Mouse (Mus musculus) intestine, embryonic 15.5 days (tissue): Measurements from ENCODE around the gene Glrx2. TPM values are rescaled to one million over a fixed set of nuclear protein-coding genes. Genes with fewer than 3 reads are reported as not detected.
"Not testable (repeated sequence)": the region's sequence is repeated elsewhere in the genome, so short reads cannot be mapped to it uniquely, and the experiment has no call there.

ENCODE experiments used
- ATAC-seq: fragments of 200-750 bp; cut with Nextera tagmentation; 2 replicates; pipeline ENCODE4 v1.8.0; 2017; ENCODE audit warnings: moderate TSS enrichment, moderate library complexity
- H3K27ac ChIP-seq: fragments of 300-500 bp; sonication (generic); 2 replicates; pipeline ENCODE4 v1.5.1; 2015; ENCODE audit warnings: mild to moderate bottlenecking, inconsistent platforms
- H3K27me3 ChIP-seq: fragments of 300-500 bp; sonication (generic); replicated peaks from 2 replicates; pipeline ENCODE4 v1.6.1; 2015; ENCODE audit warnings: inconsistent platforms
- H3K36me3 ChIP-seq: fragments of 300-500 bp; sonication (generic); 2 replicates; pipeline ENCODE4 v1.6.1; 2015; ENCODE audit warnings: inconsistent platforms
- H3K4me1 ChIP-seq: fragments of 300-500 bp; sonication (generic); replicated peaks from 2 replicates; pipeline ENCODE4 v1.6.1; 2015; ENCODE audit warnings: inconsistent platforms
- H3K4me2 ChIP-seq: fragments of 300-500 bp; sonication (generic); replicated peaks from 2 replicates; pipeline ENCODE4 v1.6.1; 2015; ENCODE audit warnings: mild to moderate bottlenecking, inconsistent platforms
- H3K4me3 ChIP-seq: fragments of 300-500 bp; sonication (generic); replicated peaks from 2 replicates; pipeline ENCODE4 v1.5.1; 2015; ENCODE audit warnings: inconsistent platforms
- H3K9ac ChIP-seq: fragments of 300-500 bp; sonication (generic); 2 replicates; pipeline ENCODE4 v1.6.1; 2015; ENCODE audit warnings: inconsistent platforms
- H3K9me3 ChIP-seq: fragments of 300-500 bp; sonication (generic); 2 replicates; pipeline ENCODE4 v1.6.1; 2016; ENCODE audit warnings: inconsistent platforms
- WGBS: fragments of 180-500 bp; shearing (Covaris S2); methylation state at CpG from one replicate; pipeline ENCODE4 v1.1.7; 2015; 5-methylcytosine and 5-hydroxymethylcytosine counted together
- polyA plus RNA-seq: library from polyadenylated mRNA; unstranded; fragments of >200 nt; fragmentation: Nextera tagmentation; extraction: Ambion mirVana; gene quantifications from 2 replicates; pipeline ENCODE4 v1.2.1, GENCODE M21; 2015

Gene Glrx2
- polyA plus RNA-seq = 91.2 and 94.7 TPM in 2 replicates

DNA sequence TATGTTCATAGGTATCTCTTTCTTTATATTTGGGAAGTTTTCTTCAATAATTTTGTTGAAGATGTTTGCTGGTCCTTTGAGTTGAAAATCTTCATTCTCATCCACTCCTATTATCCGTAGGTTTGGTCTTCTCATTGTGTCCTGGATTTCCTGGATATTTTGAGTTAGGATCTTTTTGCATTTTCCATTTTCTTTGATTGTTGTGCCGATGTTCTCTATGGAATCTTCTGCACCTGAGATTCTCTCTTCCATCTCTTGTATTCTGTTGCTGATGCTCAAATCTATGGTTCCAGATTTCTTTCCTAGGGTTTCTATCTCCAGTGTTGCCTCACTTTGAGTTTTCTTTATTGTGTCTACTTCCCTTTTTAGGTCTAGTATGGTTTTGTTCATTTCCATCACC lies at the start of gene Glrx2:
TSS of gene Glrx2 (plus strand) at position 301 of the 400 bp plus-strand sequence.
- H3K27ac ChIP-seq, H3K9me3 ChIP-seq, H3K4me3 ChIP-seq, H3K9ac ChIP-seq, H3K36me3 ChIP-seq, H3K4me1 ChIP-seq, H3K27me3 ChIP-seq, ATAC-seq, H3K4me2 ChIP-seq: not testable (repeated sequence)
- WGBS = no CpG with 5 or more reads among the region's 2 CpGs

DNA sequence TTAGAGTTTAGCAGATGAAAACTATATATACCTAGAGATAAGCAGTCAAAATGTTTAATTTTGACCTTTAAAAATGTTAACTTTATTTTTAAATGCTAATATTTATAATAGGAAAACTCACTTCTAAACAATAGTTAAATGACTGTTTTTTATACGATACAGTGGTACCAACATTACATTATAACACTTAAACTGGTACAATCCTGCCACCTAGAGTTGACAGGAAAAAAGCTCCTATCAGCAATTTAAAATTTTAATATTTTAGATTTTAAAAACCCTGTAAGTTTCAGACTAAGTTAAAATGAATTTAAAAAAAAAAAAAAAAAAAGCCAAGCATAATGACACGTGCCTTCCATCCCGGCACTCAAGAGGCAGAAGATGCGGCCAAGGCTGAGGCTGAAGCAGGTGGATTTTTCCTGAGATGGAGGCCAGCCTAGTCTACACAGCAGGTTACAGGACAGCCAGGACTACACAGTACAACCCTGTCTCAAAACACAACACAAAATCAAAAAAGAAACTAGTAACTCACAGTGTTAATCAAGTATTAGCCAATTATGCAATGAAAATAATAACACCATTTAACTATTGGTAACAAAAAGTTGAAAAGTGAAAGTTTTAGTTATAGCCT lies 40.3 kb upstream of the Glrx2 start:
- no peak overlapping the region for H3K4me3 ChIP-seq
- H3K9me3 ChIP-seq = no peaks in the 10 kb centered on the region
- H3K27me3 ChIP-seq = no peaks in the 10 kb centered on the region
- H3K9ac ChIP-seq = no peak overlapping the region
- H3K36me3 ChIP-seq = 0 out of 2 replicates have a peak, but pooled peaks cover 7% of the 10 kb centered on the region
- 87% methylated on average over 4 of the region's 4 CpGs for WGBS
- no peak overlapping the region for H3K27ac ChIP-seq
- H3K4me1 ChIP-seq = no peaks in the 10 kb centered on the region
- no peak for ATAC-seq
- H3K4me2 ChIP-seq = no peak overlapping the region

DNA sequence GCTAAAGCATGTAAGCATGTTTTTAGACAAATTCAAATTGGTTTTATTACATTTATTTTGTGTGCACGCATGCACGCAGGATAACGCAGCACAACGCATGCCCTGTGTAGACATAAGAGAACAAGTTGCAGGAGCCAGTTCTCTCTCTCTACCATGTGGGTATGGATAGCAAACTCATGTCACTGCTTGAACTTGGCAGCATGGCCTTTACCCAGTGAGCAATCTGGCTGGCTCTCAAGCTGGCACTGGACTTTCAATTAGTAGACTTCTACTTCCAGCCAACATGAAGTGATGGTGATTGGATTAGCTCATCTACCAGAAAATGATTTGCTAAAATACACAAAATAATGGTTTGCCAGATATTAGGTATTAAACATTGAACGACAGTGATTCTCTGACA lies 35.0 kb upstream of the Glrx2 start:
- whole genome bisulfite sequencing = 97% methylated on average over 5 of the region's 5 CpGs
- H3K9me3 ChIP-seq = no peaks in the 10 kb centered on the region
- H3K4me3 ChIP-seq = no peak overlapping the region
- H3K36me3 ChIP-seq = peaks cover 2% of the 10 kb centered on the region; the same call in 1 of the 2 replicates
- no peak for ATAC-seq
- H3K9ac ChIP-seq = no peak overlapping the region
- H3K4me2 ChIP-seq = no peak overlapping the region
- no peak overlapping the region for H3K27ac ChIP-seq
- H3K4me1 ChIP-seq = no peaks in the 10 kb centered on the region
- H3K27me3 ChIP-seq = no peaks in the 10 kb centered on the region

- H3K27ac ChIP-seq = no peak overlapping the region
- H3K27me3 ChIP-seq = no peaks in the 10 kb centered on the region
- no peak overlapping the region for H3K4me2 ChIP-seq
- no peak overlapping the region for H3K4me3 ChIP-seq
- WGBS = 91% methylated on average over 3 of the region's 3 CpGs
- H3K4me1 ChIP-seq = no peaks in the 10 kb centered on the region
- no peaks in the 10 kb centered on the region for H3K9me3 ChIP-seq
- ATAC-seq = no peak
- H3K9ac ChIP-seq = no peak overlapping the region
- H3K36me3 ChIP-seq = peaks cover 7% of the 10 kb centered on the region; the same call in 1 of the 2 replicates
Observed at GRCm38 (mm10) chr1:143684849-143685248, 31.3 kb upstream of the Glrx2 start.

GRCm38 (mm10) chr1:143701736-143702135 lies 14.4 kb upstream of the Glrx2 start:
- no peak for ATAC-seq
- Histone ChIP-seq H3K27me3 (no peaks in the 10 kb centered on the region), H3K36me3 (no peaks in the 10 kb centered on the region; the same call in 1 of the 2 replicates), H3K9me3 (no peaks in the 10 kb centered on the region), H3K4me2 (peak overlapping the region; percentile 68), H3K27ac (peak overlapping the region; percentile 94; the same call in 1 of the 2 replicates), H3K9ac (peak overlapping the region; percentile 93), H3K4me3 (peak overlapping the region; percentile 87), H3K4me1 (no peaks in the 10 kb centered on the region)
- WGBS = under 1% methylated on average over 13 of the region's 13 CpGs

DNA sequence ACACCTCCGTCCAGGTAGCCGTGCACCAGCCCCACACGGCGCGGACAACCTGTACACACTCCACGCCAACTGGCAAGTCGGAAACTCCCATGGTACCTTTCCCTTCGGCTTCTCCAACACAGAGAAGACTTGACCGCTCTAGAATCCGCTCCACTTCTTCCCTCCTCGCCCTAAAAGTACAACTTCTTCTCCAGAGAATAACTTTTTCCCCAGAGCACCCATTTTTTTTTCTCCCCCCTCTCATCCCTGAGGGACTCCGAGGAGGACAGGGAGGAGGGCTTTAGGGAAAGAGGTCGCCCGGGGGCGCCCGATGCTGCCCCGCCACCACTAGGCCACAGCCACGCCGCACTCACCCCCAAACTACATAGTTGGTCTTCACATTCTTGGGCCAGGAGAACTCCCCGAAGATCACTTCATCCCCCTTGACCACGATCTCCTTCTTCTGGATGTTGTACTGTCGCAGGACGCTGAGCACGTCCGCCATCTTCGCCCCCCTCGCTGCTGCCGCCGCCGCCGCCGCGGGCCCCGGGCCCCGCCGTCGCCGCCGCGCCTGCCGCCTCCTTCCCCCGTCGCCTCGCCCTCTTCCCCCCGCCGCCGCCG lies 13.9 kb upstream of the Glrx2 start:
- Histone ChIP-seq H3K27ac (peak overlapping the region; percentile 94), H3K9me3 (no peaks in the 10 kb centered on the region), H3K27me3 (no peaks in the 10 kb centered on the region), H3K4me1 (no peaks in the 10 kb centered on the region), H3K36me3 (no peaks in the 10 kb centered on the region; the same call in 1 of the 2 replicates), H3K4me3 (peak overlapping the region; percentile 87), H3K9ac (peak overlapping the region; percentile 93), H3K4me2 (peak overlapping the region; percentile 68)
- peak; percentile 85 for ATAC-seq
- under 1% methylated on average over 45 of the region's 48 CpGs for WGBS

DNA sequence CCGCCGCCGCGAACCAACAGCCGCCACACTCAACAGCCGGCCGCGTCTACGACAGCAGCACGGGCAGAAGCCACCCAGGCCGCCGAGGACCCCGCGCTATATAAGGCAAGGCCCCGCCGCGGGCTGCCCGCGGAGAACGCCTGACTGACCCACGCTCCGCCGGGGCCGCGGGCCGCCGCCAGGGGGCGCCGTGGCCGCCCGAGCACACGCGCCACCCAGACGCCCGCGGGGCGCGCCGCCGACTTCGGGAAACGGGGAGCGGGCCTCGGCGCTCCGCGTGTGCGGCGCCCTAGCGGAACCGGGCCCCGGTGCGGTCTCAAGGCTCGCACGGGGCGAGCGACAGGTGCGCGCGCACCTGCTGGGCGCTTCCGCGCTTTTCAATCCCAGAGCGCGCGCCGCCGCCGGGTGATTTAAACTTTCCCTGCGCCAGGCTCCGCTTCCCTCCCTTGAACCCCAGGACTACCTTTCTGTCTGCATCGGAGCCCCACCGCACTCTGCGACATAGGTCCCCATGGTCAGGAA lies 13.3 kb upstream of the Glrx2 start, which contains the start of gene Cdc73:
TSS of gene Cdc73 (minus strand) at position 153 of the 522 bp plus-strand sequence.
- WGBS = under 1% methylated on average over 74 of the region's 74 CpGs

GRCm38 (mm10) chr1:143707006-143707405 lies 9.1 kb upstream of the Glrx2 start:
- Histone ChIP-seq H3K27ac (no peak overlapping the region), H3K4me1 (no peaks in the 10 kb centered on the region), H3K9ac (no peak overlapping the region), H3K4me2 (no peak overlapping the region), H3K4me3 (no peak overlapping the region), H3K27me3 (no peaks in the 10 kb centered on the region), H3K36me3 (no peaks in the 10 kb centered on the region), H3K9me3 (no peaks in the 10 kb centered on the region)
- ATAC-seq = no peak
- WGBS = 62% methylated on average over 4 of the region's 4 CpGs

More for the DNA sequence above, 13.3 kb upstream of the Glrx2 start, which contains the start of gene Cdc73:
- Histone ChIP-seq H3K9me3 (no peaks in the 10 kb centered on the region), H3K9ac (peak within 1 kb of the TSS; percentile 93), H3K27ac (peak within 1 kb of the TSS; percentile 94), H3K27me3 (no peaks in the 10 kb centered on the region), H3K4me3 (peak within 1 kb of the TSS; percentile 87), H3K36me3 (no peaks in the 10 kb centered on the region; the same call in 1 of the 2 replicates), H3K4me2 (peak within 1 kb of the TSS; percentile 84), H3K4me1 (no peaks in the 10 kb centered on the region)
- ATAC-seq = peak; percentile 99

DNA sequence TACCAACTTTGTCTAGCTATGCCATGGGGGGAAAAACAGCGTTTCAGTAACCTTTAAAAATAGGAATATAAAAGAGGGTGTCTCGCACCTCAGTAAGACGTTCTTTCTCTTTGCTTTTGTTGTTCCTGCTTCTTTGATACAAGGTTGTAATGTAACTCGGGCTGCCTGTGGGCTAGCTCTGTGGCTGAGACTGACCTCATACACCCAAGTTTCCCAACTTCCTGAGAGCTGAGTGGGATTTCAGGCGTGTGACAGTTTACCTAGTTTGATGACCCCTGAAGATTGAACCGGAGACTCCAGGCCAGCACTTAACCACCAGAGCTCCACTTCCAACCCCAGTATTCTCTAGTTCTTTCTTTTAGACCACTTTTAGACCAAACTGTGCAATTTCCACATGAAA lies 7.8 kb upstream of the Glrx2 start:
- no peaks in the 10 kb centered on the region for H3K27me3 ChIP-seq
- no peak overlapping the region for H3K9ac ChIP-seq
- WGBS = 69% methylated on average over 6 of the region's 6 CpGs
- no peak overlapping the region for H3K27ac ChIP-seq
- no peaks in the 10 kb centered on the region for H3K9me3 ChIP-seq
- H3K36me3 ChIP-seq = no peaks in the 10 kb centered on the region
- H3K4me3 ChIP-seq = no peak overlapping the region
- no peaks in the 10 kb centered on the region for H3K4me1 ChIP-seq
- ATAC-seq = no peak
- H3K4me2 ChIP-seq = no peak overlapping the region

DNA sequence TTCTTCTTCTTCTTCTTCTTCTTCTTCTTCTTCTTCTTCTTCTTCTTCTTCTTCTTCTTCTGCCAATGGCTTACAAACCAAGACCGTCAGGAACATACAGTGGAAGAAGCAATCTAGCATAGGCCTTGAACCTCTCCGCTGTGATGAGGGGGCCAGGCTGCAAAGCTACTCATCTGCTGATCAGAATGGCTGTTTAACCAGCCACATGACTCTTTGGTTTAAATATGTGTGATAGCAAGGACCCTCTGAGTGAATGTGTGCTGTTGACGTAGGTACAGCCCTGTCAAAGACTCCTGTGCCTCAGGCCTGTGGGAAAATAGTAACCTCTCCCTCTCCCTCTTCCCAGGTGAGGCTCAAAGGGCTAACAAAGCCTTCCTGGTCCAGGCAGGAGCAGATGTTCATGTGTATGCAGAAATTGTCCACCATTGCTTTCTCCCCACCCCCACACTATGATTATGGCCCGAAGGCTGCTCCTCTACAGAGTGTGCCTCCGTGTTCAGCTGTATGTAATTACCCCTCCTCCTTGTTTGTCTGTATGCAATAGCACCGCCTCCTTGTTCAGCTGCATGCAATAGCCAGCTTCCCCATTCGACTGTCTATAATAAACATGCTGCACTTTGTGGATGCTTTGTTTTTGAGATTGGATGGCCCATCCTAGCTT lies 6.0 kb upstream of the Glrx2 start:
- no peak for ATAC-seq
- Histone ChIP-seq H3K4me3 (no peak overlapping the region), H3K27me3 (no peaks in the 10 kb centered on the region), H3K36me3 (no peaks in the 10 kb centered on the region), H3K4me2 (no peak overlapping the region), H3K9ac (no peak overlapping the region), H3K9me3 (no peaks in the 10 kb centered on the region), H3K27ac (no peak overlapping the region), H3K4me1 (no peaks in the 10 kb centered on the region)
- 66% methylated on average over 7 of the region's 7 CpGs for WGBS

DNA sequence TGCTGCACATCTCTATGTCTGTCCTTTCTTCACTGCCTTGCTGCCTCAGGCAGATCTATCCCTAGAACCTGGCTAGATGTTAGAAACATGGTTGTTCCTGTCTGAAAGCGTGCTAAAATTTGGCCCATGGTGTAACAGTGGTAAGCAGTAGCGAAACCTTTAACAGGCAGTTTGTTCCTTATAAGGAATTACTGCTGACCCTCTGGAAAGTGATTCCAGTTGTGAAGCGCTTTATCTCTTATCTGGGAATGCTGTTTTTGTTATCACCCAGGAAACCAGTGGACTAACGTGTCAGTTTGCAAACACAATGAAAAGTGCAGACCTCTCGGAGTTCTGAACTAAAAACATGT lies 5.5 kb upstream of the Glrx2 start:
- no peaks in the 10 kb centered on the region for H3K36me3 ChIP-seq
- H3K4me1 ChIP-seq = no peaks in the 10 kb centered on the region
- no peak overlapping the region for H3K4me2 ChIP-seq
- WGBS = 48% methylated on average over 5 of the region's 5 CpGs
- H3K27me3 ChIP-seq = no peaks in the 10 kb centered on the region
- H3K9ac ChIP-seq = no peak overlapping the region
- no peaks in the 10 kb centered on the region for H3K9me3 ChIP-seq
- no peak overlapping the region for H3K4me3 ChIP-seq
- H3K27ac ChIP-seq = no peak overlapping the region
- no peak for ATAC-seq

- Histone ChIP-seq H3K27me3 (no peaks in the 10 kb centered on the region), H3K27ac (no peak overlapping the region), H3K4me2 (no peak overlapping the region), H3K4me1 (no peaks in the 10 kb centered on the region), H3K9ac (no peak overlapping the region), H3K9me3 (no peaks in the 10 kb centered on the region), H3K4me3 (no peak overlapping the region), H3K36me3 (no peaks in the 10 kb centered on the region)
- 80% methylated on average over 5 of the region's 5 CpGs for WGBS
- no peak for ATAC-seq
Observed at GRCm38 (mm10) chr1:143724456-143725064, 8.4 kb downstream of the Glrx2 start.
